Mouse (Mus musculus) heart, embryonic 13.5 days (tissue): Measurements from ENCODE around the gene Pgp. TPM values are rescaled to one million over a fixed set of nuclear protein-coding genes. Genes with fewer than 3 reads are reported as not detected.
A peak's percentile ranks its signal among the peaks of the same experiment; 100 is the strongest.

ENCODE experiments used
- ATAC-seq: fragments of 200-750 bp; cut with Nextera tagmentation; 2 replicates; pipeline ENCODE4 v1.8.0; 2017; ENCODE audit warnings: moderate TSS enrichment; ENCODE audit not compliant: insufficient number of reproducible peaks, low FRiP score, low TSS enrichment; ENCODE audit errors: extremely low read depth
- H3K27ac ChIP-seq: fragments of 300-500 bp; sonication (generic); replicated peaks from 2 replicates; pipeline ENCODE4 v1.5.1; 2015; ENCODE audit warnings: moderate library complexity, mild to moderate bottlenecking, inconsistent platforms
- H3K27me3 ChIP-seq: fragments of 300-500 bp; sonication (generic); replicated peaks from 2 replicates; pipeline ENCODE4 v1.6.1; 2015; ENCODE audit warnings: mild to moderate bottlenecking, inconsistent platforms
- H3K36me3 ChIP-seq: fragments of 300-500 bp; sonication (generic); 2 replicates; pipeline ENCODE4 v1.6.1; 2015; ENCODE audit warnings: mild to moderate bottlenecking, inconsistent platforms
- H3K4me1 ChIP-seq: fragments of 300-500 bp; sonication (generic); 2 replicates; pipeline ENCODE4 v1.6.1; 2015; ENCODE audit warnings: inconsistent platforms
- H3K4me2 ChIP-seq: fragments of 300-500 bp; sonication (generic); 2 replicates; pipeline ENCODE4 v1.6.1; 2015; ENCODE audit warnings: inconsistent platforms, mild to moderate bottlenecking, moderate library complexity
- H3K4me3 ChIP-seq: fragments of 300-500 bp; sonication (generic); 2 replicates; pipeline ENCODE4 v1.5.1; 2015; ENCODE audit warnings: moderate library complexity, mild to moderate bottlenecking, inconsistent platforms
- H3K9ac ChIP-seq: fragments of 300-500 bp; sonication (generic); 2 replicates; pipeline ENCODE4 v1.6.1; 2015; ENCODE audit warnings: inconsistent platforms, mild to moderate bottlenecking, moderate library complexity
- H3K9me3 ChIP-seq: fragments of 300-500 bp; sonication (generic); 2 replicates; pipeline ENCODE4 v1.6.1; 2016; ENCODE audit warnings: inconsistent platforms
- WGBS: fragments of 180-500 bp; shearing (Covaris S2); methylation state at CpG from one replicate; pipeline ENCODE4 v1.1.7; 2015; ENCODE audit warnings: mixed read lengths; 5-methylcytosine and 5-hydroxymethylcytosine counted together
- polyA plus RNA-seq: library from polyadenylated mRNA; unstranded; fragments of >200 nt; fragmentation: Nextera tagmentation; extraction: Ambion mirVana; gene quantifications from 2 replicates; pipeline ENCODE4 v1.2.1, GENCODE M21; 2015

Pgp gene
- polyA plus RNA-seq, 1 experiment from 2014 or later = 61.3 TPM

DNA sequence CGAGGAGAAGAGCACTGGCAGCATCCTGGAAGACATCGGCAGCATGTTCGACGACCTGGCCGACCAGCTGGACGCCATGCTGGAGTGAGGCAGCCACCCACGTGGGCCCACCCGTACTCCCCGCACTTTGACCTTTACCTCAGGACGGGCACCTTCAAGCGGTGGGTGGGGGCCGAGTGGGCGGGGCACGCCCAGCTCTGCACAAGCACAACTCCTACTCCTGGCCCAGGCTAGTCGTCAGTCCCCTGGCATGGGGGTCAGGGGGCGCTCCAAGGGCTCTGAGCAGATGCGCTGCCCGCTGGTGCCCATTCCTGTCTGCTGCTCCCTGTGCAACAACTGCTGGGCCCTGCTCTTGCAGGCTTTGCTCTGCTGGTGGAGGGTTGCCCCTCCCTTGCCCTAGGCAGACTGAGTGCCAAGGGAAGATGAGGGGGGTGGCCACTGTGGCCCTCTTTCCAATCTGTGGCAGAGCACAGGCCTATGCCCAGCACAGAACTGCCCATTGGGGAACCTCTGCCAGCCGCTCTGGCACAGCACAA lies 37.0 kb downstream of the Pgp start:
- 0 out of 2 replicates have a peak, but pooled peaks have one; percentile 1 for ATAC-seq
- peak overlapping the region; percentile 75 for H3K4me2 ChIP-seq
- H3K4me3 ChIP-seq = no peak overlapping the region; the same call in 1 of the 2 replicates

DNA sequence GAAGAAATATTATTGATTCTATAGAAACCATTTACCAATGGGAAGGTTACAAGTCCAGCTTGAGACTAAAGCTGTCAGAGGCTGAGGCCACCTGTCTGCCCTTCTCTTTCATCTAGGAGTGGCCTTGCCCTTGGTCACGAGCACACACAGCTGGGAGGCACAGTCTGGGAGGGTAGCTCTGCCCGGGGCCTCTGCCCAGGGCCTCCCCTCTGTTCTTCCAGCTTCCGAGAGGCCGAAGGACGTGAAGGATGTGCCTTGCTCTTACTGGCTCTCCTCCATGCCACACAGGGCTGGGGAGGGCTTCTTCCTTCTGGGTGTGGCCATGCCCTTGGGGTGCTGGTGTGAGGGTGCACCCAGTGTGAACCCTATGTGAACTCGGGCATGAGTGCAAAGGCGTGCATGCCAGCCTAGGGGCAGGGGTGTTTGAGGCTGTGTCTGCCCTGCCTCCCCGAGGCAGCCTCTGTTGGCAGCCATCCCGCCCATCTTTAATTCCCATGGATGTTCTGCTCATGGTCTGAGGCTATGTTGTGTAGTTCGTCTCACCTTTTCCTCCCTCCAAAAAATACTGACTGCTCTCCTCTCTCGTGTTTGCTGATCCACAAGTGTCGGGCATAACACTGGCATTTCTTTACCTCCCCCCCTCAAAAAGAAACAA lies 37.7 kb downstream of the Pgp start:
- Histone ChIP-seq H3K4me2 (no peak overlapping the region), H3K4me1 (peaks cover 14% of the 10 kb centered on the region), H3K27ac (no peak overlapping the region), H3K27me3 (peaks cover 44% of the 10 kb centered on the region), H3K9me3 (no peaks in the 10 kb centered on the region), H3K36me3 (peaks cover 51% of the 10 kb centered on the region), H3K9ac (no peak overlapping the region), H3K4me3 (no peak overlapping the region)
- 83% methylated on average over 12 of the region's 12 CpGs for WGBS
- no peak for ATAC-seq

More for the DNA sequence above, 37.0 kb downstream of the Pgp start:
- peaks cover 51% of the 10 kb centered on the region for H3K27me3 ChIP-seq
- WGBS = 44% methylated on average over 19 of the region's 19 CpGs
- H3K27ac ChIP-seq = no peak overlapping the region
- peaks cover 46% of the 10 kb centered on the region for H3K36me3 ChIP-seq
- peaks cover 14% of the 10 kb centered on the region for H3K4me1 ChIP-seq
- 0 out of 2 replicates have a peak overlapping the region, but pooled peaks have one; percentile 3 for H3K9ac ChIP-seq
- no peaks in the 10 kb centered on the region for H3K9me3 ChIP-seq

DNA sequence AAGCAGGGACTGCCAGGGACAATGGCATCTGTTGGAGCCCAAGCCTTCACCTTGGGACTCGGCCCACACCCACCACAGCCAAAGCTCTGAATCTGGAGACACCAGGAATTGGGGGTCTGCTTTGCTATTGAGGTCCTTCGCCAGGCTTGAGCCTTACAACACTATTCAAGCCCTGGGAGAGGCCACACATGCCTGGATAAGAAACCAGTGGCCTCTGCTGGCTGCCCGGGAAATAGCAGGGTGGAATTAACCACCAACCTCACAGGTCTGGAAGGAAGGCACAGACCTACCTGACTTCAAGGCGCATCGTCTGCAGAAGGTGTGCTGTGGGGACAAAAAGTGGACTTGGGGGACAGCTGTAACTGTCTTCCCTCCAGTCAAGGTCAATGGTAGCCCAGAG lies 43.4 kb downstream of the Pgp start:
- Histone ChIP-seq H3K4me2 (peak overlapping the region; percentile 36; the same call in 1 of the 2 replicates), H3K27me3 (no peaks in the 10 kb centered on the region), H3K27ac (no peak overlapping the region), H3K9ac (no peak overlapping the region), H3K4me1 (no peaks in the 10 kb centered on the region), H3K36me3 (peaks cover 94% of the 10 kb centered on the region), H3K9me3 (no peaks in the 10 kb centered on the region), H3K4me3 (0 out of 2 replicates have a peak overlapping the region, but pooled peaks have one; percentile 10)
- ATAC-seq = no peak
- WGBS = 55% methylated on average over 5 of the region's 5 CpGs

DNA sequence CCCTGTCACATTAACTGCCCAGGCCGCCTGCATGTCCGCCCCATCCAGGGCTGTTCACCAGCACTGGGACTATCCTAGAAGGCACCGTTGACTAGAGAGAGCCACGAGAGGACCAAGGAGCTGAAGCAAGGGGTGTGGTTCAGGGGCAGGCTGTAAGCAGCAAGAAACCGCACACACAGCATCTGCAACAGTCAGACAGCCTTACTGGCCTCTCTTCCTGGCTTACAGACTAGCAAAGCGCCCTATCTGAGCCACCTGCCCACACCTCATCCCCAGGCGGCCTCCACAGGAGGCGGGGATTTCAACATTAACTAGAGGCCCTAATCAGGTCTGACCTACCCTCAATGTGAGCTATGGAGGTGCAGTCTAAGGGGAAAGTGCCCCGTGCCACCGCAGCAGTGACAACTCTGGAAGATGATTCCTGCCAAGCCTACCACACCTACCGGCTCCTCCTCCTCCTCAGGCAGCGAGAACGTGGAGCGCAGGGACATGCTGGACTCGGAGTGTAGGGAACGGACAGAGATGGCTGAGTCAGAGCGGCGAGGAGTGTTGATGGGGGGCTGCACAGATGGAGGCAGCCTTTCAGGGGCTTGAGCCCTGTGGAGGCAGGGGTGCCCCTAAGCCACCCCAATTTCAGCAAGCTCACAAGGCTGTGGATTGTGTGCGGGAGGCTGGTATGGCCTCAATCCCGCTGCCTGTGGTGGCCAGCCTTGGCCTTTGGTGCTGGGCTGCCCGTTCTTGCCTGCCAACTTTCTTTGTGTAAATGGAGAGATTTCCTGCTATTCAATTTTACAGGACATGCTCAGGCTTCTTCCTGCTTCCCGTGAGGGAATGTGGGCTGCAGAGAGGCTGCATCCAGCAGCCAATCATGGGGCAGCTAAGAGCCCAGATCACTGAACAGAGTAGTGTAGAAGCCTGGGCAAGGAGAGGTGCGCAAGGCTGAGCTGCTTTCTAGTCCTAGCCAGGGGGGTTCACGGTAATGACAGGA lies 44.4 kb downstream of the Pgp start:
- peak overlapping the region; percentile 36 for H3K4me2 ChIP-seq
- no peaks in the 10 kb centered on the region for H3K27me3 ChIP-seq
- no peak for ATAC-seq
- 82% methylated on average over 24 of the region's 24 CpGs for WGBS
- peaks cover 92% of the 10 kb centered on the region for H3K36me3 ChIP-seq
- H3K4me1 ChIP-seq = no peaks in the 10 kb centered on the region
- peak overlapping the region; percentile 86 for H3K27ac ChIP-seq
- H3K9me3 ChIP-seq = no peaks in the 10 kb centered on the region
- H3K9ac ChIP-seq = peak overlapping the region; percentile 56; the same call in 1 of the 2 replicates
- H3K4me3 ChIP-seq = 0 out of 2 replicates have a peak overlapping the region, but pooled peaks have one; percentile 10

DNA sequence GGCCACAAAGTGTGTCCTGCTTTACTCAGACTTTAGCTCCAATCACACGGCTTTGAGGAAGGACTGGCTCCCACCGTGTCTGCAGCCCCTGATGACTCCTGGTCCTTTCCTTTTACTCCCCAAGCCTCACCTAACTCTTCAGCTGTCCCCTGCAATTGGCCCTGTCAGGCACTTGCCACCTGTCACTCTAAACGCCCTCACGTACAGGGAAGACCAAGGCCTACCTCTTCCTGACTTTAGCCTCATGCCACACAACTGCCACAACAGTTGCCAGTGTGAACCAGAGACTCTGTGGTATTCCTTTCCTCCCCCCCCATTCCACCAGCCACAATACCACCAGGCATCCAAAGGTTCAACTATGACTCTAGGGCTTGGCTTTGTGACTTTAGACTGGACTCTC lies 50.3 kb downstream of the Pgp start:
- Histone ChIP-seq H3K27ac (no peak overlapping the region), H3K27me3 (no peaks in the 10 kb centered on the region), H3K4me3 (no peak overlapping the region), H3K4me2 (no peak overlapping the region), H3K9me3 (no peaks in the 10 kb centered on the region), H3K36me3 (peaks cover 53% of the 10 kb centered on the region), H3K4me1 (peaks cover 14% of the 10 kb centered on the region), H3K9ac (no peak overlapping the region)
- no peak for ATAC-seq
- 82% methylated on average over 4 of the region's 4 CpGs for WGBS

Other genes starting within 250 kb of the Pgp start
- gene Tedc2, start 249.5 kb upstream of the Pgp start, polyA plus RNA-seq = 6.2 and 7.0 TPM in 2 replicates
- gene Ccnf, start 218.9 kb upstream of the Pgp start, polyA plus RNA-seq = 37.2 and 38.4 TPM in 2 replicates
- 0.11 TPM in 1 of 2 replicates, not detected in the other for gene Abca17, start 119.3 kb upstream of the Pgp start, polyA plus RNA-seq
- gene Abca3, start 118.4 kb upstream of the Pgp start, polyA plus RNA-seq = 6.2 and 6.4 TPM in 2 replicates
- 234 and 235 TPM in 2 replicates for gene Rnps1, start 55.8 kb upstream of the Pgp start, polyA plus RNA-seq
- 234 and 266 TPM in 2 replicates for gene Eci1, start 43.8 kb upstream of the Pgp start, polyA plus RNA-seq
- 1.5 and 1.7 TPM in 2 replicates for gene Dnase1l2, start 27.3 kb upstream of the Pgp start, polyA plus RNA-seq
- 24.5 and 25.9 TPM in 2 replicates for gene E4f1, start 79 bp upstream of the Pgp start, polyA plus RNA-seq
- gene Bricd5, start 3.5 kb downstream of the Pgp start, polyA plus RNA-seq = 0.27 TPM in 1 of 2 replicates, not detected in the other
- gene Mlst8, start 8.7 kb downstream of the Pgp start, polyA plus RNA-seq = 18.1 TPM in 2 replicates
- 0.55 and 0.76 TPM in 2 replicates for gene Caskin1, start 18.2 kb downstream of the Pgp start, polyA plus RNA-seq
- 72.5 and 76.1 TPM in 2 replicates for gene Traf7, start 57.5 kb downstream of the Pgp start, polyA plus RNA-seq
- gene Rab26, start 63.8 kb downstream of the Pgp start, polyA plus RNA-seq = 1.0 and 1.4 TPM in 2 replicates
- 10.9 and 14.2 TPM in 2 replicates for gene Pkd1, start 79.4 kb downstream of the Pgp start, polyA plus RNA-seq
- gene Tsc2, start 162.2 kb downstream of the Pgp start, polyA plus RNA-seq = 43.4 and 47.9 TPM in 2 replicates
- 9.6 and 9.8 TPM in 2 replicates for gene Nthl1, start 162.3 kb downstream of the Pgp start, polyA plus RNA-seq
- gene Slc9a3r2, start 179.9 kb downstream of the Pgp start, polyA plus RNA-seq = 46.8 and 51.1 TPM in 2 replicates
- gene Npw, start 188.1 kb downstream of the Pgp start, polyA plus RNA-seq = not detected in 2 replicates
- 15.1 and 15.8 TPM in 2 replicates for gene Zfp598, start 199.3 kb downstream of the Pgp start, polyA plus RNA-seq
- gene Syngr3, start 219.6 kb downstream of the Pgp start, polyA plus RNA-seq = 0.59 and 0.83 TPM in 2 replicates
- gene Gfer, start 225.8 kb downstream of the Pgp start, polyA plus RNA-seq = 31.4 and 31.9 TPM in 2 replicates
- 1.1 TPM in 2 replicates for gene Noxo1, start 225.8 kb downstream of the Pgp start, polyA plus RNA-seq
- gene Tbl3, start 237.3 kb downstream of the Pgp start, polyA plus RNA-seq = 45.7 and 47.4 TPM in 2 replicates
- gene Rnf151, start 247.7 kb downstream of the Pgp start, polyA plus RNA-seq = not detected in 2 replicates
- gene Rps2, start 247.7 kb downstream of the Pgp start, polyA plus RNA-seq = 903 and 1,010 TPM in 2 replicates